Mouse (Mus musculus): ENCODE results near the gene 4930590J08Rik.
"Not testable (repeated sequence)": the region's sequence is repeated elsewhere in the genome, so short reads cannot be mapped to it uniquely, and the experiment has no call there.

4930590J08Rik gene

DNA sequence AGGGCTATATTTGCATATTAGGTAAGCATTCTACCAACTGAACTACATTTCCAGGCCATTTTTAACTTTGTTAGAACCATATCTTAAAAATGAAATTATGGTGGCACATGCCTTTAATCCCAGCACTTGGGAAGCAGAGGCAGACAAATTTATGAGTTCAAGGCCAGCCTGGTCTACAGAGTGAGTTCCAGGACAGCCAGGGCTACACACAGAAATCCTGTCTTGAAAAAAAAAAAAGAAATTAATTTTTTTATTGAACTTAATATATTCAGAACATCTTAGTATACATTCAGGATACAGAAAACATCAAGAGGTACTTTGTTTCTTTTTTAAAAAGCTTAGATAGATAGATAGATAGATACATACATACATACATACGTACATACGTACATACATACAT is at the start of gene 4930590J08Rik:
Gene 4930590J08Rik, plus strand, starts transcription at position 301 of the 400 bp plus-strand sequence.
- in situ Hi-C loops (cut with MboI, MseI), result loop anchor here (5.0 kb wide), 1 partner anchor 165 kb away; no protein-coding TSS in a partner anchor

DNA sequence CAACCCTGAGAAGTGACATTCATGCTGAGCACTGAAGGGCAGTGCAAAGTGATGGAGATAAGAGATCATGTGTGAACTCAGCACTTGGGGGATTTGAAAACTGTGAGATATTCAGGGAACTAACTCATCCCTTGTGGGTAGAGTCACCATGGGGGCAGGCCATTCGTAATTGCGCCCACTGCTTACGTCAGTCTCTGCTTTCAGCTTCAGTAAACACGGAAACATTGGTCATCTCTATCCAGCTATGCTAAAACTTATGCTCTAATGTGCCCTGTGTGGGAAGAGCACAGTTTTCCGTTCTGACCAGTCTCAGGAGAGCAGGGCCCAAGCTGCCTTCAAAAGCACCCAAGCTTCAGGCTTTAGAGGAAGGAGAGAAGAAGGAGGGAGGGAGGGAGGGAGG is 44.3 kb upstream of the 4930590J08Rik start:
- in situ Hi-C loops (cut with MboI, MseI), result no loop called here

DNA sequence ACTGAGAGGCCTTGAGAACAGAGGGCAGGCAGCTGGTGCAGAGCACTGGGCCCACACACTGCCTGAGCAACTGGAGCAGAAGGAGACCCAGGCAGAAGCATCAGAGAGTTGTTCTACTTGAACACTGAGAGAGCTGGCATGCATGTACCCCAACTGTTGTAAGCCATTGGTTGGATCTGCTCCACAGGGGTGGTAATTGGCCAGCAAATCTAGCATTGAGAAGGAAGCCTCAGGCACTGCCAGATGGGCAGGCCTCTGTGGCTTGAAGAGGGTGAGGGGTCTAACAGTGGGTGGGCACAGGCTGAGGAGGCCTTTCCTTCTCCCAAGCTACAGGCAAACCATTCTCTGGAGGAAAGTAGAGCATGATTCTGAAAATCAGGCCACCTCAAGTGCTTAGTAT is 39.8 kb upstream of the 4930590J08Rik start:
- in situ Hi-C loops (cut with MboI, MseI), result no loop called here

DNA sequence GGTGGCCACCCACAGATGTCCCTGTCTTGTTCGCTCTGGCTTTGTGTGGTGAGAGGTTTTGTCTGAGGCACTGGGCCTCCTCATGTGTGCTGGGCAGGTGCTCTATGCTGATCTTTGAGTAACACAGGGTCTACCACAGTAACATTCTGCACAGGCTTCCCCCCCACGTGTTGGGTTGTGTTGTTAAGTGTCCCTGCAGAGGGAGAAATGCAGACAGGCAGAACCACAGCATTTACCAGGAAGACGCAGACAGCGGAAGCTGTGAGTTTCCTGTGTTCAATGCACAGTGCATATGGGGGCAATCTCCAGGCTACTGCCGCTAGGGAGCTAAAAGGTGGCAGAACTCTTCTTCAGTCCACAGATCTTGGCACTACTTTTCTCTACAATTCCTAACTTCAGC is 38.0 kb upstream of the 4930590J08Rik start:
- in situ Hi-C loops (cut with MboI, MseI), result no loop called here

DNA sequence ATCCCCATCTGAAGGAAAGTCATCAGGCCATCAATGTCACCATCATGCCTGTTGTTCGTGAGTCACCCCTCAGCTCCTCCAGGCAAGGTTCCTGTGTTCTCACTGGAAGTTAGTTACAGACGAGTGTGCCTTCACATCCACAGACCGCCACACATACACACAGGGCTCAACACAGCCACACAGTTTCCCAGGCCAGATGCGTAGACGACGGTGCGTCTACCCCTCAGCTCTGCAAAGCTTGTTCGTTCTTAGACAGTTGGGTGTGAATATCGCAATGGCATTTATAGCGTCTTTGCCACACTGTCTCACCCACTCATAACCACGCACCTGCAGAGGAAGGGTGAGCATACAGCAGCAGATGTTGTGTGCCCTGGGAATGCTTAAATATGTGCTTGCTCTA is 37.0 kb upstream of the 4930590J08Rik start:
- in situ Hi-C loops (cut with MboI, MseI), result no loop called here

DNA sequence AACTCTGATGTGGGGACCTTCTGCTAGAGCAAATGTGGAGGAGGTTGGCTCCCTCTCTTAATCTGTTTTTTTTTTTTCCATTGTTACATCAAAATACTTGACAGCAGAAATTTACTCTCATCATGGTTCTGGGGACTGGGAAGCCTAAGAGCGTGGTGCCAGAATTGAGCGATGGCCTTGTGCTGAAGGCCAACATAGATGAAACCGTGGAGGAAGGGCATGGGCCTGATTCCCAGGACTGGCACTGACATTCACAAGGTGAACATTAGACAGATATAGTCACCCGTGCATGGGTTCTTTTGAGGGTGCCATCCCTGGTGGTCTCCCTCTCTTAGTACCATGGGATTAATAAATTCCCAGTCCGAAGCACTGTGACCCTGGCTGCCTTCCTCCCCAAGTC is 34.5 kb upstream of the 4930590J08Rik start:
- in situ Hi-C loops (cut with MboI, MseI), result no loop called here

DNA sequence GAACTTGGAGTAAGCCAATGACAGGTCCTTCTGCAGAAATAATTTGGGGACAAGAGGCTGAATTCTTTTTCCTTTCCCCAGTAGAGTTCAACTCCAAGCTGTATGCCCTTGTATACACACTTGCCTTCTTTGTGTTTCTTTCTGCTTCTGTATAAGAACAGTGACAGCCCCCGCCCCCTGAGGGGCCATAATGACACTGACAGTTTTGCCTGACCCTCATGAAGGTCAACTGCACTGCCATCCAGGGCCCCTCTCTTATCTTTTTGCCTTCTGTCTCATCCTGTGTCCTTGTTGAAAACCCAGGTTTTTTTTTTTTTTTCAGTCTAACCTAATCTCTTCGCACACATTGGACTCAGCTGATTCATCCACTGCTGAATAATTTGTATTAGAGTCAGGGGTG is 29.8 kb upstream of the 4930590J08Rik start:
- in situ Hi-C loops (cut with MboI, MseI), result no loop called here

DNA sequence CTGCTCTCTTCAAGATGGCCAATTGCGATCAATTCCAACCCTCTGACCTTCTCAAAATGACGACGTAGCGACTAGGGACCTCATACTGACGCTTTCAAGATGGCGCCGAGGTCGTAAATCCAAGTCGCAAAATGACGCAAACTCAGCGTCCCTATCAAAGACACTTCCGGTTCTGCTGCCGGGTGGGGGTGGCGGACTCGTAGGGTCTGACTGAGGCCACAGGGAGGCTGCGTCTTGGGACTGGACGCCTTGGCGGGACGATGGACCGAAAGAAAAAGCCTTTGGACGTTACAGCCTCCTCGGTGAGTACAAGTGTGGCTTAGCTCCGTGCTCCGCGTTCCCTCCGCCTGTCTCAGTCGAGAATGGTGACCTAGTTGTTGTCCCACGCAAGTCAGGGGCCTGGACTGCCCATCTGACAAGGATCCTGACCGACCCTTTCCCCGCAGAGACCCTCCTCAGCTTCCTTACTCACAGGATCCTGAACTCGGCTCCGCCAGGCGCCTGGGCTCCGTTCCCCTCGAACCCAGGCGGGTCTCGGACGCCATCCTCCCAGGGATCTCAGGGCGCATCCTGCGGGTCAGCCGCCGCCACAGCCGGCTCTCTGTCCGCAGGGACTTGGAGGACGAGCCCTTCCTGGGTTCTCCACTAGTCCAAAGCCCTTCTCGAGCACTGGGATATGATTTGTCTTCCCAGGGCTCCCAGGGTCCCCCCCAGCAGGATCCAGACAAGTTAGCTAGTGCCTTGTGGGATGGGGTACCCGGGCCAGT is 24.5 kb upstream of the 4930590J08Rik start, which contains the start of gene Ccdc174:
Gene Ccdc174, plus strand, starts transcription at position 169 of the 767 bp plus-strand sequence.
- in situ Hi-C loops (cut with MboI, MseI), result no loop called here

DNA sequence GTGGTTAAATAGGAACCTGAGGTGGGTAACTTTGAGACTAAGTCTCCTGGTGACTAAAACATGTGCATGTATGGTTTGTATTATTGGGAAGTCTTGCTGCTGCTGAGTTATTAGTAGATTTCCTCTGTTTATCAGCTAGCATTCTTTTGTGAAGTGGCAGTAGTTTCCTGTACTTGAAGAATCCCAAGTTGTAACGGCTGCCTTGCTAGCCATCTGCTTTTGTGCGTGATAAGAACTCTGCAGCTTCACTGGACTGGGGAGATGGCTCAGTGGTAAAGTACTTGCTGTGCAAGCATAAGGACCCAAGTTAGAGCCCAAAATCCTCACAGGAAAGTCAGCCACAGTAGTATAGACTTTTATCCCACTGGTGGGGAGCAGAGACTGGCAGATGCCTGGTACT is 18.8 kb upstream of the 4930590J08Rik start:
- in situ Hi-C loops (cut with MboI, MseI), result no loop called here

DNA sequence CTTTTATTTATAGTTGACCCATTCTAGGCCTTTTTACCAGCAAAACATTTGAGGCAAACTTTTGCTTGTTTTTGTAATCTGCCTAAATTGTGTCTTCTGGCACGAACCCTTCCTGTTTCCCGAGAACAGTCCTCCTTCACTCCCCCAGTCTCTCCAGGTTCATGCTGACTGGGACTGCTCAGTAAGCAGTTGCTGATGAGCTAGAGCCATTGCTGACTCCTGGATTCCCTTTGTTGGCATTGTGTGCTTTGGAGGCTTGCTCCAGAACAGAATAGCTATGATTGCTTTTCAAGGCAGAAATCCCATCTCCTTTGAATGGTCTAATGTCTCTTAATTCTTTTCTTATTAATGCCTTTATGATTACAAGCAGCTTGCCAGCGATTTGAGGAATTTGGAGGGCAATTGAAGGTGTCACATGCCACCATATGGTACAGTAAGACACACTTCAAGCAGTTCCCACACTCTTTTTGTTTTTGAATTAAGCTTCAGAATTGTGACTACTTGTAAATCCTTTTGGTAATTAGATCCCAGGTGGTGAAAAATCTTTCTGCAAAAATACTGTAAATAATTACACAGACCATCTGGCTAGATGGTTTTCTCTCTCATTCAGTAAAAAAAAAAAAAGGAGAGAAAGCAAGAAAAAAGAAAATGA is 13.2 kb upstream of the 4930590J08Rik start:
- in situ Hi-C loops (cut with MboI, MseI), result no loop called here

DNA sequence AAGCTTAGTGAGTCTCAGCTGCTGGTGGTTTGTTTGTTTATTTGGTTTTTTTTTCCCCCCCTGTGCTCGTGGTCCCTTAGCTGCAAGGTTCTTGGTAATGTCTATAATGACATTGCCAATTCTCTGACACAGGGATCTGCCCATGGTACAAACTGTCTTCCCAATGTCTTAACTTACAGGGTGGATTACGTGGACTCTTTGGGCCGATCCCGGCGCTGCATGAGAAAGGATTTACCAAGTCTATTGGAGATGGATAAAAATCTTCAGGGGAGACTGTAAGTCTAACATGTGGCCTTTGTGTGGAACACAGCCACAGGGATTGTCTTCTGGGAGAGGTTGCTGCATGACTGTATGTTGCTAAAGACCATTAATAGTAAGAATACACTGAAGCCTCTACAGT is 12.0 kb upstream of the 4930590J08Rik start:
- in situ Hi-C loops (cut with MboI, MseI), result no loop called here

DNA sequence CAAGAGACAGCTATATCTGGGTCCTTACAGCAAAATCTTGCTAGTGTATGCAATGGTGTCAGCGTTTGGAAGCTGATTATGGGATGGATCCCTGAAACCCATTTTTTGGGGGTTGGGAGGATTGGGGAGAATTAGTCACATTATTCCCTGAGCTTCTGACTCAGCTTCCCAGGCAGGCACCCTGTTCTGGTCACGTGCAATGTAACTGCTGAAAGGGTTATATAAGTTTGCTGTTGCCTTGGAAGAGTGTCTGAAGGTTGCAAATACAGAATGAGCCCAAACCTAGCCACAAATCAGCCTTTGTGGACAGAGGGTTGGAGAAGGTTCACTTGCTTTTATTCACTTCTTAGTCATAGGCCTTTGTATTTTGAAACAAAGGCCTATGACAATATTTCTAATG is 10.8 kb upstream of the 4930590J08Rik start:
- in situ Hi-C loops (cut with MboI, MseI), result no loop called here

DNA sequence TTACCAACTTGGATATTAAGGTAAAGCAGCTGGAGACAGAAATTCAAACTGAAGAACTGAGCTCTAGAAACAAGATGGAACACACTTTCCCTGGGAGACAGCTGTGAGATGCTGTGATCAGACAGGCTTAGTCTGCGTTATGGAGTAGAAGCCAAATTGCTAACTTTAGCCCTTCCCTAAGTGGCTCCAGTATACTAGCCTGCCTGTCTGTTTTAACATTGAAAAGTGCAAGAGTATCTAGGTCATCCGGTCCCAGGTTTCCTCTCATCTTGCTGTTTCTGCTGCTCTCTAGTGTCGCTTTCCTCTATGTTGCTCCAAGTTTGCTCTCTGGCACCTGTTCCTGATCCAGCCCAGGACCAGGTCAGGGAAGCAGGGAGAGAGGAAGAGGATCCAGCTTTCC is 5.8 kb upstream of the 4930590J08Rik start:
- in situ Hi-C loops (cut with MboI, MseI), result loop anchor here (5.0 kb wide), 1 partner anchor 286 kb away; the partner anchor contains the start of gene Mrps25

DNA sequence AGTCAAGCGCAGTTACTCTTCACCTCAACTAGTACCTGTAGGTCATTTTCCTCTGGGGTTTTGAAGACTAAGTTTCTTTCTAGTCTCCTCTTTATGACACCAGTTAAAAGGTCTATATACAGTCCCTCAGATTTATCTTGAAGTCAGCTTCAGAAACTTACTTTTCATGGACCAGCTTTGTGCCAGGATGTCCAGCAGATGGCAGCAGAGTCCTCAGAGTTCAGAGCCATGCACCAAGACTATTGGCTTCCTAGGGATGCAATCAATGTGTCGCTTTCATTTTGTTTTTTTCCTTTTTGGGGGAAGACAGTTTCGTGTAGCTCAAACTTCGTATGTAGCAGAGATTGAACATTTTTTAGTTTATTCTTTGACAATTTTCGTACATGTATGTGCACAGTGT is 1.1 kb upstream of the 4930590J08Rik start:
- in situ Hi-C loops (cut with MboI, MseI), result loop anchor here (5.0 kb wide), 1 partner anchor 166 kb away; no protein-coding TSS in a partner anchor

DNA sequence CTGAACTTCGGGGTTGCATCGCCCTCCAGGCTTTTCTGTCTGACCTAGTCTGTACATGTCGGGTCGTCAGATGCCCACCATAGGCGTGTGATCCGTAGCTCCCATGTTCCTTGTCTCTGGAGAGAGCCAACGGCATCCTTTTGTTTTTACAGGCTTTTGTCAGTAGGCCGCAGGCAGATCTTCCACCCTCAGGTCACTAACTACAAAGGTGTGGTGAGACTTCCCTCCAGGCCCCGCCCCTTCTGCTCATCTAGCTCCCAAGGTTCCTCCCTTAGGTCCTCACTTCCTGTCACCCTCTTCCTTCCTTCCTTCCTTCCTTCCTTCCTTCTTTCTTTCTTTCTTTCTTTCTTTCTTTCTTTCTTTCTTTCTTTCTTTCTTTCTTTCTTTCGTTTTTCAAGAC is 11.4 kb downstream of the 4930590J08Rik start:
- in situ Hi-C loops (cut with MboI, MseI), result no loop called here

DNA sequence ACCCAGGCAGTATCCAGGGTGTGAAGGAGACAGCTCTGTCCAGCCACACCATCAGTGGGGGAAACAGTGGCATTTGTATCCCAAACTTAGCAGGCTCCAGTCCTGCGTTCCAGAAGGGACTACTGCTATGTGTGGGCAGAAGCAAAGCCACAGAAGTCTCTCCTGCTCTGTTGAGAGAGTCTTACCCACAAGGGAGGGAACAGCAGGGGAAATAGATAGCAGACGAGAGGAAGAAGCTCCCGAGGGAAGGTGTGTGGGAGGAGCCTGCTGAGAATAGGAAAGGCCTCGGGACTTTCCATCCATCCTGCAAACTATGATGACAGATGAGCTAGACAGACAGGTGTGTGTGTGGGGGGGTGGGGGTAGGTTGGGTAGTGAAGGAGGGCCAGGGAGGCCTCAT is 14.7 kb downstream of the 4930590J08Rik start:
- in situ Hi-C loops (cut with MboI, MseI), result no loop called here

DNA sequence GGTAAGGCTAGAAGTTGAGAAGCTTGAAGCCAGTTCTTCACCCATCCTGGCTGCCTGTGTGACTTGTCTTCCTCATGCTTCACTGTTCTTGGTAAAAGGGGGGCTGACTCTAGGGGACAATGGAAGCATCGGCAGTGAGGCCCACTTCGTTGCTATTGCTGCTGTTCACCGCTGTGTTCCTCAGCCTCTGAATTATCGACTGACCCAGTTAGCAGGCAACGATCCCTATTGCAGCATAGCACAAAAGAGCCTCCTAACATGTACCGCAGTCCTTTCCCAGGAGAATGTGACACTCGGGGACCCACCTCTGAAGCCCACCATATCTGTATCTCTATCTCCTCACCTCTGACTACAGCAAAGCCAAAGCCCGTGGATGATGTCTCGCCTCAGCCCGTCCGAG is 15.1 kb downstream of the 4930590J08Rik start:
- in situ Hi-C loops (cut with MboI, MseI), result no loop called here

DNA sequence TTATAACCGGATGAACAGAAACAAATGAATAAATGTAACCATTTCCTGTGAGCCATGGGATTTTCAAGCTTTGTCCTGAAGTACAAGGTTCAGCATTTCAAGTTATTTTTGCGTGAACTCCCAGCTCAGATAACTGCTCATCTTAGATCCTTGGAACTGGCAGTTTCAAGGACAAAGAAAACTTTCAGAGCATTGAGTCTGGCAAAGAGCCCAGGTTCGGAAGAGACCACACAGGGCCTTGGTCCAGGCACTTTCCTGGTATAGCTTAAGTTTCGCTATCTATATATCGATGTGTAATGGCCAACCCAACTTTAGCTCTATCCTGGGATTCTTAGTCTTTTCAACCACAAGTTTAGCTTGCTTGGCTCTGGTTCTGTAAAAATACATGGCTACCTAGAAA is 28.6 kb downstream of the 4930590J08Rik start:
- in situ Hi-C loops (cut with MboI, MseI), result no loop called here

DNA sequence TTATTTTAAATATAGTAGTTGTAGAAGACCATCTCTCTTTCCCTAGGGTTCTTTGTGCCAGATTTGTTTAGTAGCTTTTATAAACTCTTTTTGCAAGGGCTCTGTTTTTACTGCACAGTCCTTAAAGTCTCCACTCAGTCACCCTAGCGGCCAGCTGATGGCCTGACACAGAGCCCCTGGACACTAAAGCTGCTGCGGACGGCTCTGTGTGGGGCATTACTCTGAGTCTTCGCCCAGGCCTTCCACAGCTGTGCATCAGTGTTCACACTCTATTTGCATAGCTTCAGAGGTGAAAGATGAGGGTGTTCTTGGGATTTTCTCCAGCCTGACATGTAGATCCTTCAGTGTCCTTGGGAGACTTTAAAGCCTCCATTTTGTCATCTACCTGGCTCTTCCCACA is 35.9 kb downstream of the 4930590J08Rik start:
- in situ Hi-C loops (cut with MboI, MseI), result no loop called here

DNA sequence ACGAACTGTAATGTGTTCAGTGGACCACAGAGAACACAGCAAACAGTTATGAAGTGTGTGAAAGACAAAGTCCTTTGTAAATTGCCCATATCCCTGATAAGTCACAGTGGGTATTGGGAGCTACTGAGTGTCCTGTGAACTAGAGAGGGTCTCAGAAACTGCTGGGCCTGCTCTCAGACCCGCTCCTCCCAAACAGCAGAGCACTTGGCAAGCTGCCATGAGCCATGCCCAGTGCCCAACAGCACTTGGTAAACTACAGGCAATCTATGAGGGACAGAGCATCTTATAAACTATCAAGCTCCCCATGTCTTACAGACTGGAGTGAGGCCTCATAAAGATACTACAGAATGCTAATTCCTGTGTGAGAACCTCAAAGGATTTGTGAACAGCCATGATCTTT is 45.8 kb downstream of the 4930590J08Rik start:
- in situ Hi-C loops (cut with MboI, MseI), result no loop called here

DNA sequence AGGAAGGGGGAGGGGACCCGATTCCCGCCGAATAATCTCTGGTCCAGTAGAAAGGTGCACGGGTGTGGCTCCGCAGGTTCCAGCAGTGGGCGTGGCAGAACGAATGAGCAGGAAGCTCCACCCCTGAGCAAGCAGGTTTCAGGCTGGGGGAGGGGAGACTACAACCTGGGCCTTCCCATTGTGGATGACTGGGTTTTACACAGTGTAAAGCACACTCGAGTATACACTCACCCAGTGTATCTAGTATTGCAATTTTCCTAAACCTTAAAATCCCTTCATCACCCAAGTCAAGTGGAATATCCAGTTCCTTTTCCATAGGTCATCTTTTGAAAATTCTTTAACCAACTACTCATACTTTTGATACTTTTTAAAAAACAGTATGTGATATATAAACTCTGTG is 55.4 kb downstream of the 4930590J08Rik start:
- in situ Hi-C loops (cut with MboI, MseI), result not testable (repeated sequence)

DNA sequence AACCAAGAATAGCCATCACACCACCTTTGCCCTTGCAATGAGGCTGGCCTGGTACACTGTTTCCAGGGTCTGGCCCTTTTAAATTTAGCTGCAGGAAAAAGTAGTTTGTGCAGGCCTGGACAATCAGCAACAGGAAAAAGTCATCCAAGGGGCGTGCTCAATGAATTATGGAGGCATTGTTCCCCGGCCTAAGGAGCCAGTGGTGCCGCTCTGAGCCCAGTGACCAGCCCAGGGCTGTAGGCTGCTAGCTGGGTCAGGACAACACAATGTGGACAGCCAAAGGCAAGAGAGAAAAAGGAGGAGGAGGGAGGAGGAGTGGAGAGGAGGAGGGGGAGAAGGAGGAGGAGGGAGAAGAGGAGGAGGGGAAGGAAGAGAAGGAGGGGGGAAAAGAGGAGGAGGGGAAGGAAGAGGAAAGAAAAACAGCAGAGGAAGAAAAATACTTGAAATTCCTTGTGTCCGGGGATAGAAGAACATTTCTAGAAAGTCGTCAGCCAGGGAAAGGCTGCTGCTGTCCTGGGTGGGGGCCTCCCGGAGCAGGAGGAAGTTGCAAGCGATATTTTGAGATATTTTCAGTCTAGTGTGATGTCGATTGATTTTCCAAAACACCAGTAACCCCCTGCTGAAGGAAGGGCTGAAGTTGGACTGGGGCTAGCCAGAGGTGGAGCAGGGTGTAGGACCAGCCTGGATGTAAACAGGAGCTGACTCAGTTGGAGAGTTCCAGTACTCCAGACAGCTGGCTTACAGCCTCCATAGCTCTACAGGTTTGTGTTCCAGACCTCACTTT is 57.6 kb downstream of the 4930590J08Rik start:
- in situ Hi-C loops (cut with MboI, MseI), result no loop called here

Measured in T-helper 2 cell (primary cell).